Mouse (Mus musculus) urinary bladder, postnatal 14 days (tissue): ENCODE data around the gene Rassf1.
"Not testable (repeated sequence)": the region's sequence is repeated elsewhere in the genome, so short reads cannot be mapped to it uniquely, and the experiment has no call there.

Experiments
- DNase-seq: peaks from one replicate; pipeline ENCODE4 v3.0.0; 2021; ENCODE audit warnings: low spot score

Rassf1 gene

DNA sequence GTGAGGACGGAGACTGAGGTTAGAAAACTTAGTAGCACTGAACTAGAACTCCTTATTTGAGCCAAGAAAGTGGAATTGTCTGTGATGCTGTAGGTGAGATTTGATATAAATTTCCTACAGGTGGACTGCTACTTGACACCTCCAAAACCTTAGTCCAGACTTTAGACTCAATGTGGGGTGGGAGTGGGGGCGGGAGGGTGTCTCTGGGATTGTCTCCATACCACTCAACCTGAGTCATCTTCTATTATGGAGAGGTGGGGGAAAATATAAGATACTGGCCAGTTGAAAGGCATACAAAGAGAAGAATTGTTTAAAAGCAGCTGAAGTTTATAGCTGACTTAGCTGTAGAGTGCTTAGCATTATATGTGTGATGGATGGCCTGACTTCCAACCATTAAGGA is 4.3 kb downstream of the Rassf1 start:
- DNase-seq = no peak

DNA sequence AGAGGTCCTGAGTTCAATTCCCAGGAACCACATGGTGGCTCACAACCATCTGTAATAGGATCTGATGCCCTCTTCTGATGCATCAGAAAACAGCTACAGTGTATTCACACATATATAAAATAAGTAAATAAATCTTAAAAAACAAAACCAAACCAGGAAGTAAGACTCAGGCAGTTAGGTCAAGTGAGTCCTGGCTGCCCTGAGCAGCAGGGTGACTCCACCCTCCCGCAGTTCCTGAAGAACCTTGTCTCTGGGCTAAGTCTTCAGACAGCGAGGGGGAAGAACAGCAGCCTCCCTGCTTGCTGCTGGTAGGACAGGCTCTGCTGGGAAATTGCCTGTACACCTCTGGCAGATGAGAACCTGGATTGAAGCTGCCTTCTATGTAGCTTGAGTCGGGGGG is 5.0 kb downstream of the Rassf1 start:
- DNase-seq = no peak

DNA sequence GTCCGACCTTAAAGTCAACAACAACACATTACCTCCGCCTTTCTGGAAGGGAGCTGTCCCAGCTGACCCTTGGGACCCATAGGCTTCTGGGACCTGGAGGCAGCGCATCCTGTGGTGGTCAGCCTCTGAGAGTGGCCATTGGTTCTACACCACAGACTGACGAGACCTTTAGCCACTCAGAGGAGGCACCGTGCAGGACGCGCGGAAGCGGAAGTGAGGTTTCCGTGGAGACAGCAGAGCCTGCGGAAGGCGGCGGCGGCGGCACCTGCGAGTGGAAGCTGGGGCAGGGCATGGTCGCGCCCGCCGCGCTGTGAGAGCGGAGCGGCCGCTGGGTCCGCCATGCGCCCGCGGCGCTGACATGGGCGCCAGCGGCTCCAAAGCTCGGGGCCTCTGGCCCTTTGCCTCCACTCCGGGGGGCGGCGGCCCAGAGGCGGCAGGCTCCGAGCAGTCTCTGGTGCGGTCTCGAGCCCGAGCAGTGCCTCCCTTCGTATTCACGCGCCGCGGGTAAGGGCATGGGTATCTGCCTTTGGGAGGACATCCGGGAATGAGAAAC is 11.8 kb downstream of the Rassf1 start, which contains the start of gene Tusc2:
TSS of gene Tusc2 (plus strand) at position 227 of the 553 bp plus-strand sequence.
- peak; percentile 95 for DNase-seq

DNA sequence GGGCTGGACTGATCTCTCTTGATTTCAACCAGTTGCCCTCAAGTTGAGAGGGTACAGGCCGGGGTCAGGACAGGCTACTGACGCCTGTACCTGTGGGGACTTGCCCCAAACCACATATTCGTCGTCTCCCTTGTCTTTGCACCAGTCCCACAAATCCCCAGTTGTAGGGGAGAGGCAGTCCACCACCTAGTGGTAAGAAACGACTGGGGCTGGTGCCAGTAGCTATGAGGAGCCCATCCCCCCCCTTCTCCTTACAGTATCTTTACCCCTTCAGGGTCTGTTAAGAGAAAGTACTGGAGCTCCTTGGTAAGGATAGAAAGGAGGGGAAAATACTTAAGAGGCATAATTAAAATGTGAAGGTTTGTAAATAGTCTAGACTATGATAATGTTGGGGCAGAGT is 14.2 kb downstream of the Rassf1 start:
- not testable (repeated sequence) for DNase-seq

DNA sequence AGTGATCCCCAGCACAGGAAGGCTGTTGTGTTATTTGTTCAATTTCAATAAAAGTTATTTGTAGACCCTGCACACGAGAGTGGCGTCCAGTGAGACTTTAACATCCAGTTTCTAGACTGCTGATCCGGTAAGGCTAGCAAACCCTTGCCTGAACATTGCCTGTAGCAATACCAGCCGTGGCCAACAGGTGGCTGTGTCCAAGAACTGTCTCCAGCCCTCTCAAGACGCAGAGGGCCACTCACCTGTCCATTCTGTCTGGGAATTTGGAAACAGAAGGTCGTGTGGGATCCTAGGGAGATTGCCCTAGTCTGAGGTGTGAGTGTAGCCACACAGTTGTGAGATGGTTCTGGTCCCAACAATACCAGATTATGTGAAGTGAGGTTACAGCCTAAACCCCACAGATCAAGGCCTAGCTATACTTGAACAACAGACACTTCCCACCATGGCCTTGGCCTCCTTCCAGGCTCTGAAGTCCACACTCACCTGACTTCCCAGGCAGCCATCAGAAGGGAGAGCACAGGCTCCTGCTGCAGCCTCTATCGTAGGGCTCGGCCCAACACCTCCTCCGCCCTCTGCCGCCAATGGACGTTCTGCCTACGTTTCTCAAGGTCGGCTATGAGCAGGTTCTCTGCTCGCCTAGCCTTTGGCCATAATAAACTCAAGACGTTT is 14.8 kb downstream of the Rassf1 start:
- DNase-seq = peak; percentile 90

DNA sequence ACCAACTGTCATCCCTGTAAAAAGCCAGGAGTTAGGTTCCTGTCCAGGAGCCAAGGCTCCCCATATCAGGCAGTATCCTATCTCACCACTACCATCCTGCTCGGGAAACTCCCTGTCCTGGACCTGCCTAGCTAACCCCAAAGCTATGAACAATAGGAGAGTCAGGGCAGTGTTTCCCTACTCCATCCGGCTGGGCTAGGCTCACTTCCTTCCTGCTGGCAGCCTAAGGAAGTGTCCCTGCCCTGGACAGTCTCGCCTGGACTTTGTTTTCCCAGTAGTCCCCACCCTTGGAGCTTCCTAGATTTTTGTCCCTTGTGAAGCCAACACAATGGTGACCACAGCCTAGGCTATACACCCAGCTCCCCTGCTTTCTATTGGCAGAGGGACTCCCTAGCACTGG is 15.5 kb downstream of the Rassf1 start:
- DNase-seq = no peak

DNA sequence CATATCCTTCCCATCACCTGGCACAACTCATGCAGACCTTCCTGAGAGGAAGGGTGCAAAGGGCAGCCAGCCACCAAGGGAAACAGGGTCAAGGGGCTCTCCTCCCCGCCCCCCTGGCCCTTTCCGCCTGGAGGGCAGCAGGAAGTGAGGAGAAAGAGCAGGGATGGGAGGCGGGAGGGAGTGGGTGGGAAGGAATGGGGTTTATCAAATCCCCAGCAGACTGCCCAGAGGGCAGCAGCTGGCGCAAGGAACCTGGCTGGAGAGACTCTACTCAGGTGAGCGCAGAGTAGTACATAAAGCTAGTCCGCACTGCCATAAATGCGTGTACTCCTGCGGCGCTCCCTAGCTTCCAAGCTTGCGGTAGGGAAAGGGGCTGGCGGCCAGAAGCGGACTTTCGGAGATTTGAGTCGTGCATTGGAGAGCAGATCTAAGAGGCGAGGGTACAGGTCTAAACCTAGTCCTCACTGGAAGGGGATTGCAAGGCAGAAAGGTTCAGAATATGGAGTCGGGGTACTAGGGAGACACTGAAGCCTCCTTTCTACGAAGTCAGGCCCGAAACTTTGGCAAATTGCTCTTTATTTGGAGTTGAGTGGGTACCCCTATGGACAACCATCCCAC is 16.5 kb downstream of the Rassf1 start, which contains the start of gene Hyal2:
TSS of gene Hyal2 (plus strand) at position 244 of the 618 bp plus-strand sequence.
- DNase-seq = no peak

DNA sequence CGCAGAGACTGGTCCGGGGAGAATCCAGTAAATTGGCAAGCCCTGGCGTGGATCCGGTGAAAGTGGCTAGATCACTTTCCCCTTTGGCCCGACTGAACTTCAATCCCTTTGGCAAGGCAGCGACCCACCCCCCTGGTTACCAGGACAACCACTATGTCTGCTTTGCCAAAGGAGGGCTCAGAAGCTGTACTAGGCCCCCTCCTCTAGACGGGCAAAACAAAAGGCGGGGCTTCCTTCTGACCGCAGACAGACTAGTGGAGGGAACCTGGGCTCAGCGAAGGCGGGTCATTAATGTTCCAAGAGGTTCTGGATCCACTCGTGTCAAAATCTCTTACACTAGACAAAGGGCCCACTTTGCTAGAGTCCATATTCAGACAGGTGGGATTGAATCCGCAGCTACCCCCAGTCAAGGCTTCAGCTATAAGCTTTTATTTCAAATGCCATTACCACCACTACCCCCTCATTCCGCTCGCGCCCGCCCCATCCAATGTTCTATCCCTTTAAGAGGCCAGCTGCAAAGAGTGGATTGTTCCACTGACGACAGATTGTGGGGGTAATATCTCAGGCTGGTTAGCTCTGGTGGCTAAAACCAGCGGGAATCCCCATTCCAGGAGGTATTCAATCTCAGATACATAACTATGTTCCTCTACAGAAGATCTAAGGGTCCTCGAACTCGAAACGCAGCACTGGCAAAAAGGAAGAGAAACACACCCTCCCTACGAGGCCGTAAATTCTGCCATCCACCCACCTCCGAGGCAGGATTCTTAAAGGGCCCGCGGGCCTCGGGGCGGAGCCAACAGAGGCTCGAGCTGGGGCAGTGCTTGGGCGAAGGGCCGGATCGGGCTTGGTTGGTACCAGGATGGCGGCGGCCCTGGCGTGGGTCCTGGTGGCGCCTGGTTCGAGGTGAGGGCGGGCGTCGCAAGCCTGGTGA is 17.2 kb downstream of the Rassf1 start:
- peak; percentile 89 for DNase-seq

DNA sequence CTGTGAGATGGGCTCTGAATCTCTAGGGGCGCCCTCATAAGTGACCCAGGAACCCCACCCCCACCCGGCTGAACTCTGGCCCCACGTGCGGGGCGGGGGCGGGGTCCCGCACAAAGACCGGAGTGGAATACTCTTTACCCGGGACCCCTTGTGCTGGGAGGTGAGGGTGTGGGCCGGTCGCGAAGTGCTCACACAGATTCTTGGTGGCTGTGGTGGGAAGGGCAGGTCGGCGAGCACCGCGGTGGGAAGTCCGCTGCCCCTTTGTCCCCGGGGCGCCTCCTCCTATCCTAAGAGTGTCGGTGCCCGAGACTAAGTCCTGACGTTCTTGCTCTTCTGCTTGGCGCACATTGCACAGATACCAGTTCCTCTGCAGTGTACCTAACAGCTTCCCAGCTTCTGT is 17.9 kb downstream of the Rassf1 start:
- no peak for DNase-seq

DNA sequence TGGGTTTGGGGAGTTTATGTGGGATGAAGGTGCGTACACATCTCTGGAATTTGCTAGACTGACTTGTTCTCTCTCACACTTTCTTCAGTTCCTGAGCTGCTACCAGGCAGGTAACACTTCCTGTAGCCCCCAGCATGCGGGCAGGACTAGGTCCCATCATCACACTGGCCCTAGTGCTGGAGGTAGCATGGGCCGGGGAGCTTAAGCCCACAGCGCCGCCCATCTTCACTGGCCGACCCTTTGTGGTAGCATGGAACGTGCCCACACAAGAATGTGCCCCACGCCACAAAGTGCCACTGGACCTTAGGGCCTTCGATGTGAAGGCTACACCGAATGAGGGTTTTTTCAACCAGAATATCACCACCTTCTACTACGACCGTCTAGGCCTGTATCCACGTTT is 18.7 kb downstream of the Rassf1 start:
- DNase-seq = no peak

DNA sequence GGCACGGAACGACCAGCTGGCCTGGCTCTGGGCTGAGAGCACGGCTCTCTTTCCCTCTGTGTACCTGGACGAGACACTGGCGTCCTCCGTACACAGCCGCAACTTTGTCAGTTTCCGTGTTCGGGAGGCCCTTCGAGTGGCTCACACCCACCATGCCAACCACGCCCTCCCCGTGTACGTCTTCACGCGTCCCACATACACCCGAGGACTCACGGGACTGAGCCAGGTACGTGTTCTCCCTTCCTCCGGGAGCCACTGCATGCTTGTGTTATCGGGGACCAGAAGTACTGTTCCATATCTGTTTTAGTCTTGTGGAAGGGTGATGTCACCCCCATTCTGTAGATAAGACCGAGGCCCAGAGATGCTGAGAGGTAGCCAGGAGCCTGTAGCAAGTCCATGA is 19.5 kb downstream of the Rassf1 start:
- DNase-seq = no peak

DNA sequence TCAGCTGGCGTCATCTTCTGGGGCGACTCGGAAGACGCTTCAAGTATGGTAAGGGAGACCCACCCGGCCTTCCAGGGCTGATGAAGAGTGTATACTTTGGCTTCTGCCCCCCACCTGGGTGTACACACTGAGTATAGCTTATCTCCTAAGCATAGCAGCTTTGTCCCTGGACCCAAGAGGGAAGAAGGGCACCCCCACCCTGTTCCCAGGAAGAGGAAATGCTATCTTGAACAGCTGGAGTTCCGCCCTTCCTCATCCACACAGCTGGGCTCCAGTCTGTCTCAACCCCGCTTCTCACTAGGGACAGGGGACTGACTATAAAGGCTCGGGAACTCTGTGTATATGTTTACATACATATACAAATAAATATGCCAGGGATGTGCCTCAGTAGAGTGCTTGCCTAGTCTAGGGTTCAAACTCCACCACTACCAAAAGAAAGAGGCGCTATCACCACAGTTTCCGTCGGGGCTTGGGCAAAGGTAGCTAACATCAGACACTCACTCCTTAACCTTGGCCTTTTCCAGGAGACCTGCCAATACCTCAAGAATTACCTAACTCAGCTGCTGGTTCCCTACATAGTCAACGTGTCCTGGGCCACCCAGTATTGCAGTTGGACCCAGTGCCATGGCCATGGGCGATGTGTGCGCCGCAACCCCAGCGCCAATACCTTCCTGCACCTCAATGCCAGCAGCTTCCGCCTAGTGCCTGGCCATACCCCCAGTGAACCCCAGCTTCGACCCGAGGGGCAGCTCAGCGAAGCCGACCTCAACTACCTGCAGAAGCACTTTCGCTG is 20.4 kb downstream of the Rassf1 start:
- DNase-seq = no peak

DNA sequence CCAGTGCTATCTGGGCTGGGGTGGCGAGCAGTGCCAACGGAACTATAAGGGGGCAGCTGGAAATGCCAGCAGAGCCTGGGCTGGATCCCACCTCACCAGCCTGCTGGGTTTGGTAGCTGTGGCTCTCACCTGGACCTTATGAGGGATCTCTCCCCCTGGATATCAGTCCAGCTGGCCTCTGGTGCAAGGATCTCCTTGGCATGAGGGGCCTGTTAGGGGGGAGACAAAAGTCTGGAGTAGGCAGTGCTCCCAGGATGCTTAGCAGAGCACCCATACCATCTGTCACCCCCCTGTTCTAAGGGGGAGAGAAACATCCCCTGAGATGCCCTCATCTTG is 20.9 kb downstream of the Rassf1 start:
- no peak for DNase-seq

DNA sequence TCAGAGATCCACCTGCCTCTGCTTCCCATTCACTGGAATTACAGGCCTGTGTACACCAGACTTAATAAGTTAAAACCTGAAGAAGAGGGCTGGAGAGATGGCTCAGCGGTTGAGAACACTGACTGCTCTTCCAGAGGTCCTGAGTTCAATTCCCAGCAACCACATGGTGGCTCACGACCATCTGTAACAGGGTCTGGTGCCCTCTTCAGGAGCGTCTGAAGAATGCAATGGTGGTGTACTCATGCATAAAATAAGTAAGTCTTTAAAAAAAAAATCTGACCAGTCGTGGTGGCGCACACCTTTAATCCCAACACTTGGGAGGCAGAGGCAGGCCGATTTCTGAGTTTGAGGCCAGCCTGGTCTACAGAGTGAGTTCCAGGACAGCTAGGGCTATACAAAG is 22.4 kb downstream of the Rassf1 start:
- DNase-seq = not testable (repeated sequence)

DNA sequence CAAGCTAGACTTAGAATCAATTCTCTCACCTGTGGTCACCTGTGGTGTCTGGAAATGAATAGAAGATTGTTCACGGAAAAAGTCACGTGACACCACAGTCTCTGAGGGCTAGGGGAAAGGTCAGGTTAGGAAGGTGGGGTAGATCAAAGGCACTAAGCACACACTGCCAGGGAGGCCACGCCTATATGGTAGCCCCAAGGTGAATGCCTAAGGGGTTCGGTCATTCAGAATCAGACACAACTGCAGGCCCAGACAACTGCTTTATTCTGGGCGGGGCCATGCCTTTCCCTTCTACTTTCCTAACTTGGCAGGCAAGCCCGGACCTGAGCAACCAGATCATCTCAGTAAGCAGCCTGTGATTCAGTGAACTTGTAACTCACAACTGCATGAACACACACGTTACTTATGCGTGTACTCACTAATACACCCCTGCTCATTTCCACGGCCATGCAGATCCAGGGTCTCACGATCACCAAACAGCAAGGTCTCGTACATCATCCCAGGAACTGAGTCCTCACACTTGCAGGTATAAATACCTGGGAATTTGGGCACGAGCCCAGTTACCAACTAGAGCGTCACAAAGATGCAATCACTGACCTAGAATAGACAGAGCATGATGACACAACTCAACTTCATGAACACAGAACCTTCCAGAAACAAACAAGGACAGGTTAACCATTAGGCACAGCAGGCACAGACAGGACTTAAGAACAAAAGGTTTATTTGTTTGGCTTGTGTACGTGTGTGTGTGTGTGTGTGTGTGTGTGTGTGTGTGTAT is 24.4 kb downstream of the Rassf1 start:
- peak; percentile 84 for DNase-seq

DNA sequence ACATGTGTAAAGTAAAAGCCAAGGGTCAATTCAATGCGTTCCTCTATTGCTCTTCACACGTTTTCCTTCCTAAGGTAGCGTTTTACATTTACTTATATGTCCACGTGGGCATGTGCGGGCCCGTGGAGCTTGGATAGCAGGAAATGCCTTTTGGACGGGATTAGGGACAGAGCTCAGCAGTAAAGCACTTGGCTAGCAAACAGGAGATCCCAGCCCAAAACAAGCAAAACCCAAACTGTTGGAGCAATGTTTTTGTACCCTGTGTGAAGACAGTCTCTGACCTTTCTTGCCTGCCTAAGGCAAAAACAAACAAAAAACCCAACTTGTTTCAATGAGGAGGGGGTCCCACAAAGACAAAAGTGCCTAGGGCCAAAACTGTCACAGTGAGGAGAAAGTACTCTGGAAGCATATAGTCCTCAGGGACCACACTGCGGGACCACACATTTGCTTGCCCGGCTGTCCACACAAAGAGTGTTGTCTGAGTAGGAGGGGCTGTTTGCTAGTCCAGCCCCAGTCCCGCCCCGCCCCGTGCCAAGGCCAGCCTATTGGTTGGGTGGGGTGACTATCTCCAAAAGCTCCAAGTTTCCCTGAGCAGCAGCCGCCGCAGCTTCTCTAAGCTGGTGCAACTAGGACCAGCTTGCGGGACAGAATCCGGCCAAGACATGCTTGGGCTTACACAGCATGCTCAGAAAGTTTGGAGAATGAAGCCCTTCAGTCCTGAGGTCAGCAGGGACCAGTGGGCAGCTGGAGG is 25.2 kb downstream of the Rassf1 start, which contains the start of gene Hyal1:
TSS of gene Hyal1 (plus strand) at position 571 of the 751 bp plus-strand sequence.
- DNase-seq = peak; percentile 90

DNA sequence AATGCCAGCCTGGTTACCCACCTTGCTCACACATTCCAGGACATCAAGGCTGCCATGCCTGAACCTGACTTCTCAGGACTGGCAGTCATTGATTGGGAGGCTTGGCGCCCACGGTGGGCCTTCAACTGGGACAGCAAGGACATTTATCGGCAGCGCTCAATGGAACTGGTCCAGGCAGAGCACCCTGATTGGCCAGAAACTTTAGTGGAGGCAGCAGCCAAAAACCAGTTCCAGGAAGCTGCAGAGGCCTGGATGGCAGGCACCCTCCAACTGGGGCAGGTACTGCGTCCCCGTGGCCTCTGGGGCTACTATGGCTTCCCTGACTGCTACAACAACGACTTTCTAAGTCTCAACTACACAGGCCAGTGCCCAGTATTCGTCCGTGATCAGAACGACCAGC is 26.5 kb downstream of the Rassf1 start:
- no peak for DNase-seq

DNA sequence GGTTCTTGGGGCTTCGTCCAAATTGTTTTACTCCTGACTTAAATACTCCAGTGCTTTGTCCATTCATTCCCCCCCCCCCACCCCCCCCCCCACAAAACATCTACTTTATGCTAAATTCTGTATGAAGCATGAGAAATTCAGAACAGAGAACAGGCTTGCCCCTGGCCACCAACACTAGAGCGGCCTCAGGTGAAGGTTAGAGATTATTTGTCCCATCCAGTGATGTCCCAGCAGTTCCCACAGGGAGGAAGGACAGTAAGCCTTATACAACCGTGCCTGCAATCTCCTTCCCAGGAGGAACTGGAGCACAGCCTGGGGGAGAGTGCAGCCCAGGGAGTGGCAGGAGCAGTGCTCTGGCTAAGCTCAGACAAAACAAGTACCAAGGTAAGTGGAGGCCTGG is 27.2 kb downstream of the Rassf1 start, which contains the start of gene Naa80:
TSS of gene Naa80 (plus strand) at position 301 of the 400 bp plus-strand sequence.
- no peak for DNase-seq

DNA sequence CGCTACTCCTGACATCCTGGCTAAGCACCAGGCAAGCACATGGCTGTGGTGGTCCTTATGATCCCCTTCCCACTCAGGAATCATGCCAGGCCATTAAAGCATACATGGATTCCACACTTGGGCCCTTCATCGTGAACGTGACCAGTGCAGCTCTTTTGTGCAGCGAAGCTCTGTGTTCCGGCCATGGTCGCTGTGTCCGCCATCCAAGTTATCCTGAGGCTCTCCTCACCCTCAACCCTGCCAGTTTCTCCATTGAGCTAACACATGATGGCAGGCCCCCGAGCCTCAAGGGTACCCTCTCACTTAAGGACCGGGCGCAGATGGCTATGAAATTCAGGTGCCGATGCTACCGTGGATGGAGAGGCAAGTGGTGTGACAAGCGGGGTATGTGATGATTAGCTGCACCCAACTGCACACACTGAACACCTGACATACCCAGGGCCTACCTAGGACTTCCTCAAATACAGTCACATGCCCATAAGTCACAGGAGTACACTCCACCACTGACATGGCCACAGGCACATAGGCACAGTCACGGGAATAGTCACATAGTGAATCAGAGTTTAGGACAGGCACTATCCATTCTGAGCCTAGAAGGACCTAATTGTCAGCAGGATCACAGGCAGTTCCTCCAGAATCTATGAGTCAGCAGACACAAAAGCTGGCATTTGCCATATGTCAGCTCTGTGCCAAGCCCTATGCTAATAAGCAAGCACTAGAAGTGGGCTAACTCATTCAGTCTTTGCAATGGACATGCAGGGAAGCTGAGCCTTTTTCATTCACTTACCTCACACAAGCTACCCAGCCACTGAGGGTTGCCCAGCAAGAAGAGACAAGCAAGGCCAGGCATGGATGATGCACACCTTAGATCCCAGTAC is 27.9 kb downstream of the Rassf1 start:
- DNase-seq = no peak
